Mouse (Mus musculus) liver, postnatal 0 days (tissue): ENCODE data around the gene Gria4.
"Not testable (repeated sequence)": the region's sequence is repeated elsewhere in the genome, so short reads cannot be mapped to it uniquely, and the experiment has no call there.

Experiments used
- CTCF ChIP-seq: sonication (generic); IDR thresholded peaks from 2 replicates; pipeline ENCODE4 v1.5.1; 2016; ENCODE audit warnings: antibody characterized with exemption, low read depth
- EP300 ChIP-seq: IDR thresholded peaks from 2 replicates; pipeline ENCODE4 v1.6.1; 2016; ENCODE audit warnings: antibody characterized with exemption, low read depth, mild to moderate bottlenecking

- not testable (repeated sequence) for TF ChIP-seq CTCF, EP300
These were observed 14.9 kb upstream of the Gria4 start for GRCm38 (mm10) chr9:4810941-4811340.
